ENCODE assay signal across 7 mouse cellular contexts in the genomic region with DNA sequence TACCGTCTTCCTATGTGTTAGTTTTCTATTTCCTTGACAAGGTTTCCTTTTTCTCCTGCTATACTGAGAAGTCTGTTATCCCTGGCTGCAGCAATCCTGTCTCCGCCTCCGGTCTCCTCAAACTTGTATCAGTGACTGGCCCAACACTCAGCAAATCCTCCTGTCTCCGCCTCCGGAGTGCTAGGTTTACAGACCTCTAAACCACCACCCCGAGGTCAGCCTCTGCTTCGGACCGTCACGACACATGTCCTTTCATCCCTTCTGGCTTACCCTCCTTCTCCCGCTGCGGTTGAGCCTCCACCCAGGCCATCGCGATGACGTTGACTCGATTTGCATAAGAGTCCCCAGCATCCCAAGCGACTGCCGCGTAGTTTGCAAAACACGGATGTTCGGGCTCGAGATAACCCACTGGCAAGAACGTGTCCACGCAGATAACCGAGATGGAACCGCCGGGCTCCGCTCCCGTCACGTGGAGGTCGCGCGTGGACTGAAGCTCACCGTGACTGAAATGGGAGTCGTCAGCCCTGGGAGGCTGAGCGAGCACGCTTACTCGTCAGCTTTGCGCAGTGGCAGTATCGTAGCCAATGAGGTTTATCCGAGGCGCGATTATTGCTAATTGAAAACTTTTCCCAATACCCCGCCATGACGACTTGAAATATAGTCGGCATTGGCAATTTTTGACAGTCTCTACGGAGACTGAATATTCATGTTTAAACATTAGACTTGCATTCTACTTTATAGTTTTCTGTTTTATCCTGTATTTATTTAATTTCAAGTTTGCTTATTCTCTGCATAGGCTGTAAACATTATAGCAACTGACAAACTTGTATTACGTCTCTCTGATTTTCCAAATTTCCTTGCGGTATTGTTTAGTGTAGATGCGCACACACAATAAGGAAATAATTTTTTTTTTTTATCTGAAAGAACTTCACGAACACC. TPM values are rescaled to one million over a fixed set of nuclear protein-coding genes. Genes with fewer than 3 reads are reported as not detected.
DNase-seq lines count a peak whose midpoint lies in the region; ATAC-seq lines count a peak whose summit lies in the region.

No protein-coding gene starts in this region.

- H3K9ac ChIP-seq in intestine, embryonic 15.5 days = peak overlapping the region; percentile 61

- WGBS in intestine, embryonic 15.5 days = under 1% methylated on average over 50 of the region's 50 CpGs
- under 1% methylated on average over 50 of the region's 50 CpGs for WGBS in midbrain, embryonic 10.5 days

- DNase-seq in adrenal gland, adult 18-20 months (ENCODE audit: low spot score in 2 of 2) = peak; percentile 80 to 84
- peak; percentile 92 for DNase-seq in embryo, embryonic 10.5 days (ENCODE audit: low spot score)
- peak; percentile 87 for DNase-seq in gastrocnemius, postnatal 25 days
- DNase-seq in left cerebral cortex, postnatal 25 days (ENCODE audit: low spot score in 2 of 2) = peak; percentile 88 to 90
- DNase-seq in midbrain, embryonic 10.5 days (ENCODE audit: low spot score) = peak; percentile 90
- DNase-seq in right cerebral cortex, postnatal 4 days = peak; percentile 76

- no peaks in the 10 kb centered on the region for H3K9me3 ChIP-seq in intestine, embryonic 15.5 days
- no peaks in the 10 kb centered on the region for H3K9me3 ChIP-seq in midbrain, embryonic 10.5 days (replicated peaks)

- peak overlapping the region; percentile 100 for H3K27ac ChIP-seq in intestine, embryonic 15.5 days
- H3K27ac ChIP-seq in midbrain, embryonic 10.5 days (replicated peaks) = peak overlapping the region; percentile 97

- H3K27me3 ChIP-seq in intestine, embryonic 15.5 days (replicated peaks) = no peaks in the 10 kb centered on the region
- H3K27me3 ChIP-seq in midbrain, embryonic 10.5 days (ENCODE audit: low read depth, poor library complexity, severe bottlenecking) = no peaks in the 10 kb centered on the region

- no peaks in the 10 kb centered on the region for H3K36me3 ChIP-seq in intestine, embryonic 15.5 days
- H3K36me3 ChIP-seq in midbrain, embryonic 10.5 days = no peaks in the 10 kb centered on the region

- intact Hi-C loops in left cerebral cortex, postnatal 25 days (cut with DNase I) = no loop called here

- H3K4me1 ChIP-seq in intestine, embryonic 15.5 days (replicated peaks) = peaks cover 27% of the 10 kb centered on the region
- H3K4me1 ChIP-seq in midbrain, embryonic 10.5 days = peaks cover 28% of the 10 kb centered on the region

- ATAC-seq in intestine, embryonic 15.5 days = peak; percentile 83

- peak overlapping the region; percentile 73 for H3K4me2 ChIP-seq in intestine, embryonic 15.5 days (replicated peaks)

- H3K4me3 ChIP-seq in intestine, embryonic 15.5 days (replicated peaks) = peak overlapping the region; percentile 31
- peak overlapping the region; percentile 53 for H3K4me3 ChIP-seq in midbrain, embryonic 10.5 days

RNA-seq across cellular contexts. Expression of gene Sirt4, which starts 5.4 kb away (rescaled TPM):
- total RNA-seq in adrenal gland, adult 18-20 months (2021) = 10 to 100 TPM; 18.1 to 21.2 TPM
- total RNA-seq in gastrocnemius, postnatal 25 days (2021) = 10 to 100 TPM; 13.8 to 14.1 TPM
- polyA plus RNA-seq in intestine, embryonic 15.5 days (2015; fragmentation: Nextera tagmentation; extraction: Ambion mirVana) = 18.6 and 19.8 TPM in 2 replicates
- total RNA-seq in left cerebral cortex, postnatal 25 days (2021) = 10 to 100 TPM; 31.1 to 34.0 TPM
- polyA plus RNA-seq in midbrain, embryonic 10.5 days (2016; fragmentation: Nextera tagmentation; extraction: Ambion mirVana) = 15.2 and 17.0 TPM in 2 replicates

RNA-seq across cellular contexts. Expression of gene Pxn, which starts 16.5 kb away (rescaled TPM):
- total RNA-seq in adrenal gland, adult 18-20 months (2021) = 10 to 100 TPM; 34.1 to 42.2 TPM
- 10 to 100 TPM; 70.0 to 78.1 TPM for total RNA-seq in gastrocnemius, postnatal 25 days (2021)
- polyA plus RNA-seq in intestine, embryonic 15.5 days (2015; fragmentation: Nextera tagmentation; extraction: Ambion mirVana) = 56.9 and 58.2 TPM in 2 replicates
- 10 to 100 TPM; 19.9 to 21.0 TPM for total RNA-seq in left cerebral cortex, postnatal 25 days (2021)
- 27.9 and 28.9 TPM in 2 replicates for polyA plus RNA-seq in midbrain, embryonic 10.5 days (2016; fragmentation: Nextera tagmentation; extraction: Ambion mirVana)

RNA-seq across cellular contexts. Expression of gene Pla2g1b, which starts 23.9 kb away (rescaled TPM):
- not detected for total RNA-seq in adrenal gland, adult 18-20 months (2021)
- not detected for total RNA-seq in gastrocnemius, postnatal 25 days (2021)
- 2.1 and 2.9 TPM in 2 replicates for polyA plus RNA-seq in intestine, embryonic 15.5 days (2015; fragmentation: Nextera tagmentation; extraction: Ambion mirVana)
- total RNA-seq in left cerebral cortex, postnatal 25 days (2021) = not detected
- 0.41 and 0.62 TPM in 2 replicates for polyA plus RNA-seq in midbrain, embryonic 10.5 days (2016; fragmentation: Nextera tagmentation; extraction: Ambion mirVana)

Comparison
In these comparisons a context has a peak if more than half of its experiments do, and no peak if none do; other contexts are left out.
1. Peak in every context shown above with its lines: DNase-seq, ATAC-seq, H3K4me3 ChIP-seq and H3K27ac ChIP-seq.